Mouse (Mus musculus): ENCODE results near the gene Kctd21. TPM values are rescaled to one million over a fixed set of nuclear protein-coding genes. Genes with fewer than 3 reads are reported as not detected.

The Kctd21 gene
- polyA plus RNA-seq (2016; fragmentation: Nextera tagmentation; extraction: Ambion mirVana), result 4.0 and 4.6 TPM in 2 replicates

GRCm38 (mm10) chr7:97331726-97332666, at the start of gene Kctd21, which contains the start of gene Usp35:
Gene Kctd21, plus strand, starts transcription at chr7:97332327.
Gene Usp35, minus strand, starts transcription at chr7:97332020.
- Histone ChIP-seq H3K27me3 (replicated peaks; ENCODE audit: low read depth, poor library complexity, severe bottlenecking) (peaks cover 20% of the 10 kb centered on the region), H3K4me3 (peak within 1 kb of the TSS; percentile 85), H3K36me3 (replicated peaks) (no peaks in the 10 kb centered on the region), H3K9me3 (no peaks in the 10 kb centered on the region), H3K27ac (replicated peaks) (peak within 1 kb of the TSS; percentile 81), H3K4me1 (peaks cover 40% of the 10 kb centered on the region)
- 1% methylated on average over 68 of the region's 68 CpGs for WGBS
- DNase-seq (ENCODE audit: low spot score), result peak; percentile 98

GRCm38 (mm10) chr7:97296986-97297385, 35.1 kb upstream of the Kctd21 start:
- no peaks in the 10 kb centered on the region for H3K4me1 ChIP-seq
- H3K27ac ChIP-seq (replicated peaks), result no peak overlapping the region
- no peaks in the 10 kb centered on the region for H3K9me3 ChIP-seq
- H3K4me3 ChIP-seq, result no peak overlapping the region
- no peak for DNase-seq (ENCODE audit: low spot score)
- H3K36me3 ChIP-seq (replicated peaks), result peaks cover 6% of the 10 kb centered on the region; the same call in 1 of the 2 replicates
- no peaks in the 10 kb centered on the region for H3K27me3 ChIP-seq (replicated peaks; ENCODE audit: low read depth, poor library complexity, severe bottlenecking)
- 54% methylated on average over 2 of the region's 2 CpGs for WGBS

GRCm38 (mm10) chr7:97297466-97297865, 34.7 kb upstream of the Kctd21 start:
- 2% methylated on average over 2 of the region's 2 CpGs for WGBS
- Histone ChIP-seq H3K27me3 (replicated peaks; ENCODE audit: low read depth, poor library complexity, severe bottlenecking) (no peaks in the 10 kb centered on the region), H3K4me1 (no peaks in the 10 kb centered on the region), H3K4me3 (no peak overlapping the region), H3K9me3 (no peaks in the 10 kb centered on the region), H3K36me3 (replicated peaks) (peaks cover 6% of the 10 kb centered on the region; the same call in 1 of the 2 replicates), H3K27ac (replicated peaks) (no peak overlapping the region)
- DNase-seq (ENCODE audit: low spot score), result peak; percentile 55

GRCm38 (mm10) chr7:97298279-97298678, 33.8 kb upstream of the Kctd21 start:
- no peak overlapping the region for H3K4me3 ChIP-seq
- no peak for DNase-seq (ENCODE audit: low spot score)
- WGBS, result 93% methylated on average over 2 of the region's 2 CpGs
- peaks cover 14% of the 10 kb centered on the region for H3K36me3 ChIP-seq (replicated peaks)
- no peak overlapping the region for H3K27ac ChIP-seq (replicated peaks)
- no peaks in the 10 kb centered on the region for H3K4me1 ChIP-seq
- H3K9me3 ChIP-seq, result no peaks in the 10 kb centered on the region
- no peaks in the 10 kb centered on the region for H3K27me3 ChIP-seq (replicated peaks; ENCODE audit: low read depth, poor library complexity, severe bottlenecking)

- Histone ChIP-seq H3K27me3 (replicated peaks; ENCODE audit: low read depth, poor library complexity, severe bottlenecking) (no peaks in the 10 kb centered on the region), H3K4me1 (no peaks in the 10 kb centered on the region), H3K36me3 (replicated peaks) (peaks cover 21% of the 10 kb centered on the region), H3K4me3 (no peak overlapping the region), H3K9me3 (no peaks in the 10 kb centered on the region), H3K27ac (replicated peaks) (no peak overlapping the region)
- WGBS, result 83% methylated on average over 6 of the region's 6 CpGs
- DNase-seq (ENCODE audit: low spot score), result no peak
These were observed 33.2 kb upstream of the Kctd21 start for GRCm38 (mm10) chr7:97298943-97299342.

- H3K27ac ChIP-seq (replicated peaks), result no peak overlapping the region
- H3K36me3 ChIP-seq (replicated peaks), result peaks cover 41% of the 10 kb centered on the region
- no peaks in the 10 kb centered on the region for H3K27me3 ChIP-seq (replicated peaks; ENCODE audit: low read depth, poor library complexity, severe bottlenecking)
- no peaks in the 10 kb centered on the region for H3K9me3 ChIP-seq
- no peak for DNase-seq (ENCODE audit: low spot score)
- H3K4me3 ChIP-seq, result no peak overlapping the region
- 92% methylated on average over 2 of the region's 2 CpGs for WGBS
- no peaks in the 10 kb centered on the region for H3K4me1 ChIP-seq
These were observed 31.2 kb upstream of the Kctd21 start for GRCm38 (mm10) chr7:97300914-97301313.

GRCm38 (mm10) chr7:97301321-97301720, 30.8 kb upstream of the Kctd21 start:
- no peaks in the 10 kb centered on the region for H3K4me1 ChIP-seq
- H3K27me3 ChIP-seq (replicated peaks; ENCODE audit: low read depth, poor library complexity, severe bottlenecking), result no peaks in the 10 kb centered on the region
- DNase-seq (ENCODE audit: low spot score), result no peak
- no peak overlapping the region for H3K4me3 ChIP-seq
- 88% methylated on average over 8 of the region's 8 CpGs for WGBS
- H3K36me3 ChIP-seq (replicated peaks), result peaks cover 45% of the 10 kb centered on the region
- no peak overlapping the region for H3K27ac ChIP-seq (replicated peaks)
- H3K9me3 ChIP-seq, result no peaks in the 10 kb centered on the region

GRCm38 (mm10) chr7:97302261-97302660, 29.9 kb upstream of the Kctd21 start:
- WGBS, result 87% methylated on average over 4 of the region's 4 CpGs
- Histone ChIP-seq H3K4me1 (no peaks in the 10 kb centered on the region), H3K36me3 (replicated peaks) (peaks cover 54% of the 10 kb centered on the region), H3K27ac (replicated peaks) (no peak overlapping the region), H3K27me3 (replicated peaks; ENCODE audit: low read depth, poor library complexity, severe bottlenecking) (no peaks in the 10 kb centered on the region), H3K9me3 (no peaks in the 10 kb centered on the region), H3K4me3 (no peak overlapping the region)
- DNase-seq (ENCODE audit: low spot score), result no peak

GRCm38 (mm10) chr7:97302876-97303275, 29.3 kb upstream of the Kctd21 start:
- Histone ChIP-seq H3K27ac (replicated peaks) (no peak overlapping the region), H3K4me1 (no peaks in the 10 kb centered on the region), H3K27me3 (replicated peaks; ENCODE audit: low read depth, poor library complexity, severe bottlenecking) (no peaks in the 10 kb centered on the region), H3K36me3 (replicated peaks) (peaks cover 58% of the 10 kb centered on the region), H3K4me3 (no peak overlapping the region), H3K9me3 (no peaks in the 10 kb centered on the region)
- 84% methylated on average over 4 of the region's 4 CpGs for WGBS
- no peak for DNase-seq (ENCODE audit: low spot score)

- 72% methylated on average over 2 of the region's 2 CpGs for WGBS
- peaks cover 65% of the 10 kb centered on the region for H3K36me3 ChIP-seq (replicated peaks)
- H3K27ac ChIP-seq (replicated peaks), result no peak overlapping the region
- no peaks in the 10 kb centered on the region for H3K4me1 ChIP-seq
- DNase-seq (ENCODE audit: low spot score), result no peak
- no peak overlapping the region for H3K4me3 ChIP-seq
- H3K27me3 ChIP-seq (replicated peaks; ENCODE audit: low read depth, poor library complexity, severe bottlenecking), result no peaks in the 10 kb centered on the region
- no peaks in the 10 kb centered on the region for H3K9me3 ChIP-seq
These were observed 28.5 kb upstream of the Kctd21 start for GRCm38 (mm10) chr7:97303614-97304013.

- no peak for DNase-seq (ENCODE audit: low spot score)
- Histone ChIP-seq H3K27me3 (replicated peaks; ENCODE audit: low read depth, poor library complexity, severe bottlenecking) (no peaks in the 10 kb centered on the region), H3K4me3 (no peak overlapping the region), H3K9me3 (no peaks in the 10 kb centered on the region), H3K27ac (replicated peaks) (no peak overlapping the region), H3K4me1 (no peaks in the 10 kb centered on the region), H3K36me3 (replicated peaks) (peaks cover 67% of the 10 kb centered on the region)
These were observed 27.7 kb upstream of the Kctd21 start for GRCm38 (mm10) chr7:97304471-97304870.

GRCm38 (mm10) chr7:97305206-97305605, 26.9 kb upstream of the Kctd21 start:
- H3K27me3 ChIP-seq (replicated peaks; ENCODE audit: low read depth, poor library complexity, severe bottlenecking), result no peaks in the 10 kb centered on the region
- WGBS, result 85% methylated on average over 4 of the region's 4 CpGs
- no peaks in the 10 kb centered on the region for H3K9me3 ChIP-seq
- no peak for DNase-seq (ENCODE audit: low spot score)
- no peaks in the 10 kb centered on the region for H3K4me1 ChIP-seq
- H3K27ac ChIP-seq (replicated peaks), result no peak overlapping the region
- peaks cover 75% of the 10 kb centered on the region for H3K36me3 ChIP-seq (replicated peaks)
- H3K4me3 ChIP-seq, result no peak overlapping the region

- H3K27ac ChIP-seq (replicated peaks), result no peak overlapping the region
- no peaks in the 10 kb centered on the region for H3K27me3 ChIP-seq (replicated peaks; ENCODE audit: low read depth, poor library complexity, severe bottlenecking)
- no peak for DNase-seq (ENCODE audit: low spot score)
- no peaks in the 10 kb centered on the region for H3K4me1 ChIP-seq
- WGBS, result 97% methylated on average over 2 of the region's 2 CpGs
- H3K36me3 ChIP-seq (replicated peaks), result peaks cover 91% of the 10 kb centered on the region
- no peaks in the 10 kb centered on the region for H3K9me3 ChIP-seq
- no peak overlapping the region for H3K4me3 ChIP-seq
These were observed 25.3 kb upstream of the Kctd21 start for GRCm38 (mm10) chr7:97306813-97307212.
